Mouse (Mus musculus) urinary bladder, postnatal 4 days (tissue): ENCODE results near the gene Klk1b22.
"Not testable (repeated sequence)": the region's sequence is repeated elsewhere in the genome, so short reads cannot be mapped to it uniquely, and the experiment has no call there.

Source experiments
- DNase-seq, 2 experiments: peaks; one replicate each; pipeline ENCODE4 v3.0.0; 2021 to 2022; ENCODE audit warnings: low spot score in 2 of 2

The Klk1b22 gene

DNA sequence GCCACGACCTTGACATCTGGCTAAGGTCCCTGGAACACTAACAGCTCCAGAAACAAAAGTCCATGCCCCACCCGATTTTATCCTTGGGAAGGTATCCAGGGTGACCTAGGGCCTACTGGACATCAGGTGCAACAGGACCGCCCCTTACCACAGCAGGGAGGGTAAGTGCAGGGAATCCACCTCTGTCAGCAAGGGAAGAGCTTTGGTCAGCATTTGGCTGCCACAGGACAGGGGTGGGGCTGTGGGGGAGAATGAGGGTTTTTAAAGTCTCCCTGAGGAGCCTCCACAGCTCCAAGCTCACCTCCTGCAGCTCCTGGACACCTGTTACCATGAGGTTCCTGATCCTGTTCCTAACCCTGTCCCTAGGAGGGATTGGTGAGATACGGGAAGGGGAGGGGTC is at the start of gene Klk1b22:
TSS of gene Klk1b22 (plus strand) at position 301 of the 400 bp plus-strand sequence.
- no peak for DNase-seq

DNA sequence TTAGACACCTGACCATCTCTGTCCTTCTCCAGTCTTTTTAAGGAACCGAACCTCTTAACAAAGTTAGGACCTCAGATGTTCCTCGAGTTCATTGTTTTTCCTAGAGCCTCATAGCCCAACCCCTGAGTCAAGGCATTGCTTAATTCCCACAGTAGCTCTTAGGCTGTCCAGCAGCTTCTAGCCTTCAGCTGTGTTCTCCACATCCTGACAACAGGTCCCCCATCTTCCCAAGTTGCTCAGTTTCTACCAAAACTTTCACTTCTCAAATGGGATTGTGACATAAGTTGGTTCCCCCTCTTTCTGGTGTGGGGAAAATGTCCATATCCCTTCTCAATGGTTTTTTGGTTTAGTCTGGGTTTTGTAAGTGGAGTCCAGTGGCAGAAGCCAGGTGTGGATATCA is 40.4 kb upstream of the Klk1b22 start:
- DNase-seq: no peak

DNA sequence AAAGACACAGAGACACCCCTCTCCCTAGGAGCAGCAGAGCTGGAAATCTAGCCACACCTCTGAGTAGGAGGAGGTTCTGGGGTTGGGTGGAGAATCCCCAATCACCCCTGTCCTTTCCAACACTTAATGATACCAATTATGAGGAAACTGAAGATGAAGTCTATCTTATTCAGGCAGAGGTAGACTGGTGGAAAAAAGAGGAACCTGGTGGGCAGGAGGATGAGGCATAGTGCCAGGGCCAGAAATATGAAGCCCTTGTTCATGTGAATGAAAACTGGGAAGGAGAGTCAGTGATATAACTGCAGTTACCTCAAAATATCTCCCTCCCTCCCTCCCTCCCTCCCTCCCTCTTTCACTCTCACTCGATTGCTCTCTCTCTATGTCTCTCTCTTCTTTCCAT is 34.8 kb upstream of the Klk1b22 start:
- no peak for DNase-seq

DNA sequence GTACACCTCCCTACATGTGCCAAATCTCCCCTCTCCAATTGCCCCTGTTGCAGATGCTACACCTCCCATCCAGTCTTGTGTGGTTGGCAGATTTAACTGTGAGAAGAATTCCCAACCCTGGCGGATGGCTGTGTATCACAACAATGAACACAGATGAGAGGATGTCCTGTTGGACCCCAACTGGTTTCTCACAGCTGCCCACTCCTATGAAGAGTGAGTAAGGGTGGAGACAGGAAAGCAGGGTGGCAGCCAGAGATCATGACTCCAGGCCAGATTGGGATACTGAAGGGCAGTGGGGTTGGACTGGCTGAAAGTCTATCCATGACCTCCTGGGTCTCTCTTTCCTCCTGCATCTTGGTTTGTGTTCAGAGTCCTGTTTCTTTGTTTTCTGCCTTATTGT is 16.4 kb upstream of the Klk1b22 start:
- DNase-seq: no peak

DNA sequence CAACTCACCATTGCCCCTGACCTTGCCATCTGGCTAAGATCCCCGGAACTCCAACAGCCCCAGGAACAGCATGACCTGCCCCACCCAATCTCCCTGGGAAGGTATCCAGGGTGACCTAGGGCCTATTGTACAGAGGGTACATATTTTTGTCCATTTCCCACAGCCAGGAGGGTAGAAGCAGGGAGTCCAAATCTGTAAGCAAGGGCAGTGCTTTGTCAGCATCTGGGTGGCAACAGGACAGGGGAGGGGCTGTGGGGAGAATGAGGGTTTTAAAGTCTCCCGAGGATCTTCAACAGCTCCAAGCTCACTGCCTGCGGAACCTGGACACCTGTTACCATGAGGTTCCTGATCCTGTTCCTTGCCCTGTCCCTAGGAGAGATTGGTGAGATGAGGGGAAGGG is 10.4 kb upstream of the Klk1b22 start, which contains the start of gene Klk1b21:
TSS of gene Klk1b21 (plus strand) at position 301 of the 400 bp plus-strand sequence.
- not testable (repeated sequence) for DNase-seq

DNA sequence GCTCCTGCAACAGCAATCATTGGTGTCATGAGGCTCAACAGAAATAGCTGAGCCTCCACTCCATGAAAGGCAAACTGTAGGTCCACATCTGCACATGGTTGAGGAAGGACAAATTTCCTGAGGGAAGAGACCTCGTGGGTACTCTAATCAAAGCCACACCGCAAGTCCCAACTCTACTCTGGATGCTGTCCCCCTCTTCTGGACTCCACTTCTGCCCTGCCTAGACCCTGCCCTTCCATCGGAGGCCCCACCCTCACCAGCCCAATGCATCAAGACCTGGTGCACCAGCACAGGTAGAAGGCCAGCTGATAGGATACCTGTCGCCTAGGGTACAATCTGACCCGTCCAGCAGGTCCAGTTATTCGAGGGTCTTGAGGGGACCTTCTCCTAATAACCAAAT is 11.0 kb downstream of the Klk1b22 start:
- no peak for DNase-seq

DNA sequence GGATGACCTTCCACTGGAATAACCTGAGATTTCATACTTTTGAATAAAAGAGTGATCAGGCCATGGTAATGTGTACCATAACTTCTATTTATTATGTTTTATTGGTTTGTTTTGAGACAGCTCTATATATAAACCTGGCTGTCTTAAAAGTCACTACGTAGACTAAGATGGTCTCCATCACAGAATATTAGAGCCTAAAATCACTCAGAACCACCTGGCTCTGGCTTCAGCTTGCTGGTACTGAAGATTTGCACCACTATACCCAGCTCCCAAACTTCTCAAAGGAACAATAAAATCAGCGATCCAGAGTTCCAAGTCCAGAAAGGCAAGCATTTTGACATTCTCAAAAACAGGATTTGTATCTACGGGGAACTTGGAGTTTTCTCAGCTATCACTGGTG is 24.0 kb downstream of the Klk1b22 start, which contains the start of gene Klk1b16:
TSS of gene Klk1b16 (plus strand) at position 301 of the 400 bp plus-strand sequence.
- DNase-seq: no peak
